Comparison of ENCODE assay signal across 29 mouse cellular contexts in genomic region chr1:181733517-181733916, GRCm38 (mm10).
DNase-seq lines count a peak whose midpoint lies in the region; ATAC-seq and TF ChIP-seq lines count a peak whose summit lies in the region.
"Had no signal": no experiment of that assay in that cellular context is flagged by ENCODE, and none has a peak within 500 bp of the region (broad histone marks: within the 10 kb centered on the region; RNA-seq: fewer than 3 reads in every experiment).

No protein-coding gene starts in this region.

- 77% methylated on average over 5 of the region's 5 CpGs for WGBS in hindbrain, embryonic 14.5 days
- 78% methylated on average over 5 of the region's 5 CpGs for WGBS in hindbrain, embryonic 16.5 days
- WGBS in forebrain, embryonic 15.5 days, result 89% methylated on average over 5 of the region's 5 CpGs

- TF ChIP-seq POLR2A in MEL (IDR thresholded peaks at IDR 0.05; ENCODE audit: control insufficient read depth in 1 of 2, insufficient read depth in 1 of 2, low read depth in 1 of 2, low read length in 2 of 2, poor library complexity in 1 of 2), result no peak

- peak; percentile 21 for DNase-seq in hindbrain, embryonic 14.5 days (ENCODE audit: low spot score)
- DNase-seq in 3T3-L1 (ENCODE audit: low read depth, low spot score) (peak; percentile 38), MEL (ENCODE audit: low read depth, low spot score) (peak; percentile 4)
- DNase-seq in lung, postnatal 36 days, result peak; percentile 36
- no peak for DNase-seq in embryo, embryonic 10 days (ENCODE audit: low spot score)
- DNase-seq: adrenal gland, postnatal 14 days; cerebellum, adult 11 months; cerebellum, adult 9-10 months; cerebellum, postnatal 36 days; gastrocnemius, postnatal 10 days; heart, adult 18-20 months; heart, postnatal 4 days; kidney, adult 8-10 months; layer of hippocampus, adult 9-11 months; midbrain, embryonic 14.5 days; retina, postnatal 1 day; right cerebral cortex, postnatal 14 days; thymus, postnatal 4 days had no signal

- no peaks in the 10 kb centered on the region for H3K27me3 ChIP-seq in hindbrain, embryonic 14.5 days (ENCODE audit: control insufficient read depth, insufficient read depth, low read length)
- no peaks in the 10 kb centered on the region for H3K27me3 ChIP-seq in hindbrain, embryonic 16.5 days (replicated peaks; ENCODE audit: control insufficient read depth, insufficient read depth, low read length)
- H3K27me3 ChIP-seq in MEL (ENCODE audit: control insufficient read depth in 1 of 2, insufficient read depth in 2 of 2, low read length in 2 of 2), result no peaks in the 10 kb centered on the region; a peak in 1 of 4 replicates
- no peaks in the 10 kb centered on the region for H3K27me3 ChIP-seq in forebrain, embryonic 15.5 days
- H3K27me3 ChIP-seq: embryonic facial prominence, embryonic 13.5 days; hindbrain, embryonic 13.5 days; neural tube, embryonic 15.5 days had no signal

- no peak for TF ChIP-seq RAD21 in MEL (IDR thresholded peaks at IDR 0.05; ENCODE audit: low read depth, low read length)

- no peak overlapping the region for H3K27ac ChIP-seq in hindbrain, embryonic 14.5 days
- H3K27ac ChIP-seq in hindbrain, embryonic 16.5 days (ENCODE audit: low read depth, low read length), result no peak overlapping the region
- no peak overlapping the region for H3K27ac ChIP-seq in MEL (ENCODE audit: control insufficient read depth, low read depth, low read length)
- H3K27ac ChIP-seq in forebrain, embryonic 15.5 days (replicated peaks), result no peak overlapping the region
- H3K27ac ChIP-seq: embryonic facial prominence, embryonic 13.5 days; forebrain, embryonic 10.5 days; hindbrain, embryonic 13.5 days; kidney, postnatal 0 days; macrophage; neural tube, embryonic 15.5 days had no signal

- no peaks in the 10 kb centered on the region for H3K9me3 ChIP-seq in hindbrain, embryonic 14.5 days (ENCODE audit: control insufficient read depth, low read length)
- H3K9me3 ChIP-seq in hindbrain, embryonic 16.5 days (ENCODE audit: control insufficient read depth, low read length), result no peaks in the 10 kb centered on the region
- H3K9me3 ChIP-seq in MEL (replicated peaks; ENCODE audit: insufficient read depth, low read length), result no peaks in the 10 kb centered on the region
- H3K9me3 ChIP-seq in forebrain, embryonic 15.5 days, result no peaks in the 10 kb centered on the region
- H3K9me3 ChIP-seq: embryonic facial prominence, embryonic 13.5 days; forebrain, embryonic 10.5 days; hindbrain, embryonic 13.5 days; neural tube, embryonic 15.5 days had no signal

- H3K4me1 ChIP-seq in hindbrain, embryonic 14.5 days (replicated peaks; ENCODE audit: control insufficient read depth, insufficient read depth, low read length), result no peaks in the 10 kb centered on the region
- no peaks in the 10 kb centered on the region for H3K4me1 ChIP-seq in hindbrain, embryonic 16.5 days (ENCODE audit: control insufficient read depth, insufficient read depth, low read depth, low read length)
- H3K4me1 ChIP-seq in MEL (ENCODE audit: control insufficient read depth in 1 of 2, insufficient read depth in 2 of 2, low read length in 2 of 2), result no peaks in the 10 kb centered on the region
- no peaks in the 10 kb centered on the region for H3K4me1 ChIP-seq in forebrain, embryonic 15.5 days
- H3K4me1 ChIP-seq: embryonic facial prominence, embryonic 13.5 days; forebrain, embryonic 10.5 days; neural tube, embryonic 15.5 days had no signal

- no peak for TF ChIP-seq EP300 in MEL (IDR thresholded peaks at IDR 0.05; ENCODE audit: low read depth in 1 of 2, low read length in 2 of 2)

- H3K9ac ChIP-seq in hindbrain, embryonic 14.5 days, result no peak overlapping the region
- H3K9ac ChIP-seq in hindbrain, embryonic 16.5 days (ENCODE audit: low read depth, low read length), result no peak overlapping the region
- H3K9ac ChIP-seq in MEL (ENCODE audit: control insufficient read depth, low read depth, low read length, poor library complexity, severe bottlenecking), result no peak overlapping the region
- no peak overlapping the region for H3K9ac ChIP-seq in forebrain, embryonic 15.5 days (replicated peaks)
- H3K9ac ChIP-seq: embryonic facial prominence, embryonic 13.5 days; hindbrain, embryonic 13.5 days; neural tube, embryonic 15.5 days had no signal

- no peaks in the 10 kb centered on the region for H3K36me3 ChIP-seq in hindbrain, embryonic 14.5 days (replicated peaks; ENCODE audit: control insufficient read depth, insufficient read depth)
- no peaks in the 10 kb centered on the region for H3K36me3 ChIP-seq in hindbrain, embryonic 16.5 days (ENCODE audit: control insufficient read depth, insufficient read depth, low read length)
- no peaks in the 10 kb centered on the region for H3K36me3 ChIP-seq in MEL (ENCODE audit: control insufficient read depth in 1 of 2, insufficient read depth in 2 of 2, low read length in 2 of 2)
- no peaks in the 10 kb centered on the region for H3K36me3 ChIP-seq in forebrain, embryonic 15.5 days
- H3K36me3 ChIP-seq: embryonic facial prominence, embryonic 13.5 days; forebrain, embryonic 10.5 days; hindbrain, embryonic 13.5 days; neural tube, embryonic 15.5 days had no signal

- no peak for ATAC-seq in hindbrain, embryonic 14.5 days (ENCODE audit: low FRiP score)
- ATAC-seq in hindbrain, embryonic 16.5 days, result no peak
- no peak for ATAC-seq in forebrain, embryonic 15.5 days (replicated peaks)
- ATAC-seq: forebrain, embryonic 16.5 days; Patski had no signal

- no peak for TF ChIP-seq CTCF in MEL (IDR thresholded peaks at IDR 0.05 in 2 of 3, conservative IDR thresholded peaks at IDR 0.05 in 1 of 3; ENCODE audit: control insufficient read depth in 1 of 3, insufficient read depth in 1 of 3, low read depth in 2 of 3, low read length in 3 of 3, poor library complexity in 1 of 3, severe bottlenecking in 1 of 3)

- H3K4me3 ChIP-seq in hindbrain, embryonic 14.5 days (replicated peaks; ENCODE audit: low read length), result no peak overlapping the region
- H3K4me3 ChIP-seq in hindbrain, embryonic 16.5 days (ENCODE audit: low read length), result no peak overlapping the region
- no peak overlapping the region for H3K4me3 ChIP-seq in MEL (ENCODE audit: control insufficient read depth in 1 of 2, insufficient read depth in 1 of 2, low read depth in 2 of 2, low read length in 2 of 2)
- no peak overlapping the region for H3K4me3 ChIP-seq in forebrain, embryonic 15.5 days
- H3K4me3 ChIP-seq: embryonic facial prominence, embryonic 13.5 days; forebrain, embryonic 10.5 days; hindbrain, embryonic 13.5 days; neural tube, embryonic 15.5 days had no signal

- no peak overlapping the region for H3K4me2 ChIP-seq in hindbrain, embryonic 14.5 days (replicated peaks)
- no peak overlapping the region for H3K4me2 ChIP-seq in hindbrain, embryonic 16.5 days (ENCODE audit: low read length)
- no peak overlapping the region for H3K4me2 ChIP-seq in forebrain, embryonic 15.5 days (replicated peaks)
- H3K4me2 ChIP-seq: embryonic facial prominence, embryonic 13.5 days; heart, embryonic 11.5 days; hindbrain, embryonic 13.5 days; neural tube, embryonic 15.5 days had no signal

- H3K79me2 ChIP-seq in MEL (ENCODE audit: control insufficient read depth, insufficient read depth, low read length, poor library complexity), result no peaks in the 10 kb centered on the region

TF ChIP-seq in MEL, 35 proteins besides CTCF, POLR2A, EP300 and RAD21:
- TF ChIP-seq USF1 (IDR thresholded peaks at IDR 0.05; ENCODE audit: low read depth, low read length) (peak; percentile 65; the same call in 1 of the 2 replicates), MAX (IDR thresholded peaks at IDR 0.05; ENCODE audit: low read length) (no peak)
